Mouse (Mus musculus) yolk sac, embryonic 10.5 days (tissue): ENCODE results near the gene Tex44.

Source experiments
- DNase-seq: peaks from one replicate; pipeline ENCODE4 v3.0.0-alpha.2; 2017; ENCODE audit warnings: low spot score

Tex44 gene

GRCm38 (mm10) chr1:86423879-86424278 lies 2.2 kb upstream of the Tex44 start:
- DNase-seq = no peak

- no peak for DNase-seq
These were observed 1.8 kb upstream of the Tex44 start for GRCm38 (mm10) chr1:86424336-86424735.

GRCm38 (mm10) chr1:86424835-86425547 lies 1.1 kb upstream of the Tex44 start:
- DNase-seq = no peak

GRCm38 (mm10) chr1:86430056-86430455 lies 3.9 kb downstream of the Tex44 start:
- peak; percentile 55 for DNase-seq

- DNase-seq = no peak
These were observed 6.6 kb downstream of the Tex44 start for GRCm38 (mm10) chr1:86432778-86433177.

GRCm38 (mm10) chr1:86433359-86433758 lies 7.2 kb downstream of the Tex44 start:
- DNase-seq = no peak

- no peak for DNase-seq
These were observed 7.9 kb downstream of the Tex44 start for GRCm38 (mm10) chr1:86434001-86434400.

- peak; percentile 98 for DNase-seq
These were observed 8.5 kb downstream of the Tex44 start for GRCm38 (mm10) chr1:86434439-86435201.

GRCm38 (mm10) chr1:86435302-86435821 lies 9.2 kb downstream of the Tex44 start:
- no peak for DNase-seq

GRCm38 (mm10) chr1:86437219-86438013 lies 11.3 kb downstream of the Tex44 start:
- peak; percentile 33 for DNase-seq

GRCm38 (mm10) chr1:86438014-86438319 lies 11.8 kb downstream of the Tex44 start:
- DNase-seq = no peak

- no peak for DNase-seq
These were observed 12.4 kb downstream of the Tex44 start for GRCm38 (mm10) chr1:86438501-86438900.

GRCm38 (mm10) chr1:86439487-86440170 lies 13.5 kb downstream of the Tex44 start:
- DNase-seq = no peak

- DNase-seq = peak; percentile 91
These were observed 14.2 kb downstream of the Tex44 start for GRCm38 (mm10) chr1:86440171-86440886.

GRCm38 (mm10) chr1:86440887-86441723 lies 15.0 kb downstream of the Tex44 start:
- DNase-seq = peak; percentile 79

- no peak for DNase-seq
These were observed 15.5 kb downstream of the Tex44 start for GRCm38 (mm10) chr1:86441724-86441979.

GRCm38 (mm10) chr1:86441980-86442831 lies 16.1 kb downstream of the Tex44 start:
- peak; percentile 78 for DNase-seq

GRCm38 (mm10) chr1:86442832-86443231 lies 16.7 kb downstream of the Tex44 start:
- no peak for DNase-seq

- DNase-seq = no peak
These were observed 17.4 kb downstream of the Tex44 start for GRCm38 (mm10) chr1:86443386-86444172.
